Mouse (Mus musculus): Measurements from ENCODE around the gene Rbm46.

Gene Rbm46

DNA sequence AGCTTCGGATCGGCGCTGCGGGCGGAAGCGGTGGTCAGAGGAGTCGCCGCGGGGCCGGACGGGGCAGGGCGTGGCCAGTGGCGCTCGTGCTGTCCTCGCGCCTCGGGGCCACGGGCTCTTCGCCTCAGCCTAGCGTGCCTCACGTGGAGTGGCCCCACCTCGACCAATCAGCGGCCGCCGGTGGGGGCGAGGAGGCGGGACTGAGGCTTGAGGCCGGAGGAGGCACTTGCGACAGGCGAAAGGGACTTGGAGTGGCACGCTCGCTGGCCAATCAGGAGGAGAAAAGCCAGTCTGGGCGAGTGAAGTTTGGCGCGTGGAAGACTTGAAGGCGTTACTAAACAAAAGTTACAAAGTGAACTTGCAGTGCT, at the start of gene Rbm46:
Gene Rbm46 (minus strand): TSS at position 112 of the 368 bp plus-strand sequence.
- DNase-seq (ENCODE audit: low read depth, low spot score), result peak; percentile 89

GRCm38 (mm10) chr3:82915632-82916031, 39.3 kb upstream of the Rbm46 start:
- DNase-seq (ENCODE audit: low read depth, low spot score), result peak; percentile 81

- peak; percentile 9 for DNase-seq (ENCODE audit: low read depth, low spot score)
Measured at GRCm38 (mm10) chr3:82908671-82909070, 32.4 kb upstream of the Rbm46 start.

- peak; percentile 41 for DNase-seq (ENCODE audit: low read depth, low spot score)
Measured at GRCm38 (mm10) chr3:82904211-82904908, 28.1 kb upstream of the Rbm46 start.

DNA sequence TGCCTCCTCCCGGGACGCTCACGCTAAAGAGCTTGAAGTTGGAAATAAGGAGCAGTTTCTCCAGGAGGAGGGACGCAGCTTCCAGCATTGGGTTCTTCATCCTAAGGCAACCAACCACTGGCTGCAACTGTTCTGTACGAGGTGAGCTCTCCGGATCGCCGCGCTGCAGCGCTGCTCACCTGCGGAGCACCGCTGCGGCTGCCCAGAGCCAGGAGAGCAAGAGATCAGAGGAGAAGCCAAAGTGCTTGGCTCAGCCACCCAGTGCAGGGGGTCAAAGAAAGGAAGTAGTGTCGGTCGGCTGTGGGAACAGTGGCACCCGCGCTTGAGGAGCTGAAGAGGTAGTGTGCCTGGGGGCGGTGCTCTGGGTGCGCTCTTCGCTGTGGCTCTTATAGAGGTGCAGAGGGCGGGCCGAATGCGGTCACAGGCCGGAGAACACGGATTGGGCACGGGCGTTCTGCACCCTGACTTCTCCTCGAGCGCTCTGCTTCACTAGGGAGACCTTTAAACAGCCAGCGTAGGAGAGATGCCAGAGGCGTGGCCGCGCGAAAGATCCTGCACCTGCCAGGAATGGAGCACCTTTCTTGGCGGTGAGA, 27.4 kb upstream of the Rbm46 start, which contains the start of gene Lrat:
Gene Lrat (minus strand): TSS at position 361 of the 593 bp plus-strand sequence.
- peak; percentile 65 for DNase-seq (ENCODE audit: low read depth, low spot score)

- DNase-seq (ENCODE audit: low read depth, low spot score), result peak; percentile 8
Measured at GRCm38 (mm10) chr3:82902757-82903612, 26.7 kb upstream of the Rbm46 start.

DNA sequence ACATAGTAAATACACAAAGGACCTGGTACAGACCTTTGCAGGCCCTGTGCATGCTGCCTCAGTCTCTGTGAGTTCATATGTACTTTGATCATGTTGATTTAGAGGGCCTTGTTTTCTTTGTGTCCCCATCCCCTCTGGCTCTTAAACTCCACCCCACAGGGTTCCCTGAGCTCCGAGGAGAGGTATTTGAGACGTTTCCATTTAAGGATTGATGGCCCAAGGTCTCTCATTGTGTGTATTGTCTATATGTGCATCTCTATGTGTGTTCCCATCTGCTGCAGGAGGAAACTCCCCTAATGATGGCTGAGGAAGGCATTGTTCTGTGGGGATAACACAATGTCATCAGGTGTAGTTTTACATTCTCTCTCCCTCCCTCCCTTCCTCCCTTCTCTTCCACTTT, 12.6 kb upstream of the Rbm46 start:
- DNase-seq (ENCODE audit: low read depth, low spot score), result peak; percentile 56

GRCm38 (mm10) chr3:82877258-82877657, 975 bp upstream of the Rbm46 start:
- DNase-seq (ENCODE audit: low read depth, low spot score), result peak; percentile 70

DNA sequence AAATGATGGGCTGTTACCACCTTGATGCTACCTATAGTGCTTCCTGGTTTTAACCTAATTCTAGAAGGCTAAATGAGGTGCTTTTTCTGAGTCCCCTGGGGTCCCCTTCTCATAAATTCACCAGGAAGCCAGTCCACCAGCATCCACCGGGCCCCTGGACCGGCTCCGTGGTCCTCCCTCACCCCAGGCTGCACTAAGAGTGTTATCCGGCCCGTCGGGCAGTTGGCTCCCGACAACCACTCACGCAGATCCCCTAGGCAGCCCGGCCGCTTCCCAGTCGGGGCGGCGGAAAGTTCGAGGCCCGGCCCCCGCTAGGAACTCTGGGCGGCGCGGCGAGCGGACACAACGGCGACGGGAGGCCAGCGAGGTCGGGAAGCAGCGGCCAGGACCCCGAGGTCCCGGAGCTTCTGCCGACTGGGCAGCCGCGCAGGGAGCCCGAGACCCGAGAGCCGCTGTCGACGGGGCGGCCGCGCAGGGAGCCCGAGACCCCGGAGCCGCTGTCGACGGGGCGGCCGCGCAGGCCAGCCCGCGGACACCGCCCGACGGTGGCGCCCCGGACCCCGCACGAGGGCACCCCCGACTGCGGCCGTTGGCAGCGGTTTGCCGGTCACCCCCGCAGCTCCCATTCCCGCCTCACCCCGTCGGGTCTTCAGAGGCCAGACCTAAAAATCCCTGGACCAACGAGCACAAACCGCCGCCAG, 462 bp downstream of the Rbm46 start:
- DNase-seq (ENCODE audit: low read depth, low spot score), result no peak

DNA sequence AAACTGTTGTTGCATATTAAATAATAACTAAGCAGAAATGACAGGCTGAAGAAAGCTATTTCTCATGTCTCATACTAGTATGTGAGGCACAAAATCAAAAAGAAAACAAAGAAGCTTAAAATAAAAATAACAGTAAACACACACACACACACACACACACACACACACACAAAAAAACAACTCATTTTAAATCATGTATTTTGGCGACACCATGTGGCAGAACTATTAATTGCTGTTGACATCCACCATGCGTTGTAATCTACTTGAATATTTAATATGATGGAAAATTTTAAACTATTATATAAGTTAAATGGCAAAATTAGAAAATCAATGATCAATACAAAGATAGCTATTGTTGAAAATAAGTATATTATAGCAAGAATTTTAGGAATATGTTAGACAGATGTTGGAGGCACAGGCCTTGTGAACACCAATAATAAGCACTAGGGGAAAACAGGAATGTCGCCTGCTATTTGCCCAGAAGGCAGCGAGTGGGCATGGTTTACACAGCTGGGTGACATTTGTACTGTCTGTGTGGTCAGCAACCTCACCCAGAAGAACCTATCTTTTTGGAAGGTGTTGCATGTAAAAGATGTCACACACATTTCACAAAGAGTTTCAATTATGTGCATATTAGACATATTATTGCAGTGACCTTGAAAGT, 18.7 kb downstream of the Rbm46 start:
- DNase-seq (ENCODE audit: low read depth, low spot score), result peak; percentile 21

DNA sequence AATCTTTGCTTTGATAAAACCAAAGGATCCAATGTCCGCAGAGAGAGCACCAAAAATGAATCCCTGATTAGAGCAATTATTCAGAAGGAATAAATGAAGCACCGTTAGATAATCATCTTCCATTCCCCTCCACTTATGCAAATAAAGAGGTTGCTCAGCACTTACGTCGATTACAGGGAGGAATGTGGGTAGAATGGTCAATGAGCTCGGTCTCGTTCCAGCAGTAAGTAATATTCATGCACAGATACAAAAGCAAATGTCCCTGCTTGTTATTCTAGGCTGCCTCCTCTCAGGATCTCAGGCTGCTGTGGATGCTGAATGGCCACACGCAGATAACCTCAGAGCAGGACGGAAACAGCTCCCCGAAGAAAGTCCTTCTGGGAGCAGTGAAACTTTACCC, 51.1 kb downstream of the Rbm46 start:
- DNase-seq (ENCODE audit: low read depth, low spot score), result no peak

DNA sequence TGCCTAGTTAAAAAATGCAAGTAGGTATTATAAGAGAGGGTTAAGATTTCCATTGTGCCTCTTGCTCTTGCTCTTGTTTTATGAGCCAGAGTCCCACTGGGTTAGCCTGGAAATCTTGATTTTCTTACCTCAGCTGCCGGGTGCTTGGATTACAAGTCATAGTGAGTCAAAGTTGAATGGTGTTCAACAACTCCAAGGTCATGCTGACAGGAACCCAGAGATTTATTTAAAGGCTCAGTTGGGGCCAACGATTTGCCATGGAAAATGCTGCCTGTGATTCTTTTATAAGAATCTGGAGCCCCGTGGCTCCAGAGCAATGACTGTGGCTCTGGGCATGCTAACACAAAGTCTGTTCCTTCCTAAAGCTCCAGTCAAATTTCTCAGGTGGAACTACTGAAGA, 64.4 kb downstream of the Rbm46 start:
- no peak for DNase-seq (ENCODE audit: low read depth, low spot score)

DNA sequence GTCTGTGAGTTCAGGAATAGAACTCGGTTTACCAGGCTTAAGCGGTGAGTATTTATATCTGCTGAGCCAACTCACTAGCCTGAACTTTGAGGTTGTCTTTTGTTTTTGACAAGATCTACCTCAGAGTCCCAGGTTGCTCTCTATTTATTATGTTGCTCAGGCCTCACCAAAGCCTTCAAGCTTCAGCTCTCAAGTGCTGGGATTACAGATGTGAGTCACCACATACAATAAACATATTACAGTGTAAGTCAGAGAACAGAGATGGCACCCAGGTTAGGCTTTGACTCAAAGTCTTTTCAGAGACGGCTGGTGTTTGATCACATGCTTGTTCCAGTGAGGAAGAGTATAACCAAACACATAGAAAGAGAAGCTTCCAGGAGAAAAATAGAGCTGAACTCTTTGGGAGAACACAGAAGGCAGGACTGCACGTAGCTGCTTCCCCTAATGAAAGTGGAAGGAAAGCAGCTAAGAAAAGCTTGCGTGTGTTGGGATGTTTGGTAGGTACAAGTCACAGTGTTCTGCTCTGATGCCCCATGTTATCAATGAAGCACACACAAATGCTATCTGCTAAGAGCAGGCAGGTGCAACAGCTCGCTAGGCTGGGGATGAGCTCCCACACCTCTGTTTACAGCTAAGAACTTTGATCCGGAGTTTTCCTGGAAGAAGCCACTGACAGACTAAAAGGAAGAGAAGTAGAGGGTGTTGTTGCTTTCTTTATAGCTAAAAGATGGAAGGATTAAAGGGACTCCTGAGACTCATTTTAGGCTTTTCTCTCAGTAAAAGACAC, 65.8 kb downstream of the Rbm46 start:
- DNase-seq (ENCODE audit: low read depth, low spot score), result no peak

DNA sequence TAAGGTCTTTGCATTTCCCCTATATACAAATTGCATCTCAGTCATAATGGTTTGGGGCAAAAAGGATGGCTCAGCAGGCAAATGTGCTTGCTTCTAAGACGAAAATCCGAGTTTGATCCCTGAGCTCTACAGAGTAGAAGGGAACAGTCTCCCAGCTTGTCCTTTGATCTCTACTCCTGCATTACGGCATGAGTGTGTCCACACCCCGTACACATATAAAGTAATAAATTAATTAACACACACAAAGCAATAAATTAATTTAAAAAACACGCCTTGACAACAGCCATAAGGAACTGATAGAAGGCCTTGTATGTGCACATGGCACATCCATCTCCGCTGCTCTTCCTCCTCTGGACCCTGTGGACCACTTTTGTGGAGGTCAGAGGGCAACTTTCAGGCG, 66.5 kb downstream of the Rbm46 start:
- DNase-seq (ENCODE audit: low read depth, low spot score), result no peak

GRCm38 (mm10) chr3:82808323-82808911, 67.9 kb downstream of the Rbm46 start:
- DNase-seq (ENCODE audit: low read depth, low spot score), result no peak

DNA sequence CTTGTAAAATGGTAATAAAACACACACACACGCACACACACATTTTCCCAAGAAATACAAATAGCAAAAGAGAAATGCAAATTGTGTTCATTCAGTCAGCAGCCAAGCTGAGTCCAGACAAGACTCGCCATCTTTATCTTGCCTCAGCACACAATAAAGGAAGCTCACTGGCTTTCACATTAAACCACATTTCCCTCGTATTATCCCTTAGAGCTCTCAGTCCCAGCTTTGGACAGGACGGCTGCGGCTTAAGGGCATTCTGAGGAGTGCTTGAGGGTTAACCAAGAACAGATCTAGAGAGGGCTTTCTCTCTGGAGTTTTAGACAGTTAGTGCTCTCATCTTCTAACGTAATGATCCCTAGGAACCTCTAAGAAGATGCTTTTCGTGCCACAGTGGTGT, 71.0 kb downstream of the Rbm46 start:
- DNase-seq (ENCODE audit: low read depth, low spot score), result no peak

DNA sequence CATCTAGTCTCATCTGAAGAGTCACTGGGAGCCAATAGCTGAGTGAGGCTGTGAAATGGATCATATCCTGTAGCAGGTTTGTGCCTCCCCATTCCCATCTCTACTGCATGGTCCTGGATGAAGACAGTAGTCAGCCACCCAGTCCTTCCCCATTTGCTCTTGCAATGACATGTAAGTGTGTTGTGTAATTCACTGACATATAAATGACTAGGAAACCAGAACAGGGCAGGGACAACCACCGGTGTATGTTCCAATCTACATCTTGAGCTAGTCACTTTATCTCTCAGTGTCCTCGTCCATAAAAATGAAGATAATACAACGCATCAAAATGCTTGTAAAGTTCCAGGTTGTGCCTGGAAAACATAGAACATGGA, 75.8 kb downstream of the Rbm46 start:
- no peak for DNase-seq (ENCODE audit: low read depth, low spot score)

- DNase-seq (ENCODE audit: low read depth, low spot score), result no peak
Measured at GRCm38 (mm10) chr3:82799735-82800469, 76.4 kb downstream of the Rbm46 start.

DNA sequence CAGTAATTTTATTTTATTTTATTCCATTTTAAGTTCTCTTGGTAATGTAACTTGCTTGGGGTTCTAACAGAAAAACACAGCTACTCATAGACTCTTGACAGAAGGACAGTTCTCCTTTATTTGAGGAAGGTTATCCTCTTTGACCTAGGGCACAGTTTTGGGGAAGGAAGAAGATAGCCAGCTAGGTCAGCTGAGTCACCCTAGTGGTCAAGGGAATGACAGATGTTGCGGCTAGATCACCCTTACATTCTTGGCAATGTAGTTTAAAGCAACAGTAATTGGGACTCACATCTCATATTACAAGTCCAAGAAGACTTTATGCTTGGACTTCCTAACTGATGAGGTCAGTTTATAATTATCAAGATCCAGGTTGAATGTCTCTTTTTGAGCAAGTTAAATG, 82.6 kb downstream of the Rbm46 start:
- DNase-seq (ENCODE audit: low read depth, low spot score), result no peak

GRCm38 (mm10) chr3:82791663-82792062, 84.6 kb downstream of the Rbm46 start:
- no peak for DNase-seq (ENCODE audit: low read depth, low spot score)
